ENCODE assay signal across 23 mouse cellular contexts in the genomic region with DNA sequence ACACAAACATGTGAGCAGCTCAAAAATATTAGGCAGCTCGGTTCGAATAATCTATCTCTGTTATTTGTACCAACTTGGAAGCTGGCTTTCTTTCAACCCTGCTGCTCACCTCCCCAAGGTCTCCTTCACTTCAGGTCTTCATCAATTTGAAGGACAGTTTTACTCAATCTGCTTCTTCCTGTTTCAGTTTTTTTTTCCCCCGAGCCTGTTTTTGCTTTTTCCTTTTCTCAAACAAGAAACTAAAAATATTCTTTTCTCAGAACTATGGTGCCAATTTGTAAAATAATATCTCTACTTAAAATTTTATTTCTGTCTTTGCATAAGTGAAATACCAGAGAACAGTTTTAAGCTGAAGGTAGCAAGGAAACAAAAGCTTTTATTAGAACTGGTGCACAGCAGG.
"Had no signal": no experiment of that assay in that cellular context is flagged by ENCODE, and none has a peak within 500 bp of the region (broad histone marks: within the 10 kb centered on the region; RNA-seq: fewer than 3 reads in every experiment).

No protein-coding gene starts in this region.

- H3K9ac ChIP-seq: heart, embryonic 13.5 days; heart, embryonic 15.5 days; hindbrain, embryonic 13.5 days; hindbrain, embryonic 15.5 days; kidney, embryonic 15.5 days; limb, embryonic 13.5 days; limb, embryonic 15.5 days; liver, embryonic 12.5 days had no signal

- H3K27ac ChIP-seq: heart, adult 2 months; heart, embryonic 13.5 days; heart, embryonic 15.5 days; hindbrain, embryonic 13.5 days; hindbrain, embryonic 15.5 days; hindbrain, postnatal 0 days; kidney, embryonic 15.5 days; kidney, postnatal 0 days; limb, embryonic 13.5 days; limb, embryonic 15.5 days; liver, embryonic 12.5 days had no signal

- H3K4me3 ChIP-seq: heart, adult 2 months; heart, embryonic 13.5 days; heart, embryonic 15.5 days; hindbrain, embryonic 13.5 days; hindbrain, embryonic 15.5 days; kidney, embryonic 15.5 days; limb, embryonic 13.5 days; limb, embryonic 15.5 days; liver, embryonic 12.5 days had no signal

- H3K36me3 ChIP-seq: heart, embryonic 13.5 days; heart, embryonic 15.5 days; hindbrain, embryonic 13.5 days; hindbrain, embryonic 15.5 days; kidney, embryonic 15.5 days; limb, embryonic 13.5 days; limb, embryonic 15.5 days; liver, embryonic 12.5 days had no signal

- H3K27me3 ChIP-seq: heart, embryonic 13.5 days; heart, embryonic 15.5 days; hindbrain, embryonic 13.5 days; hindbrain, embryonic 15.5 days; kidney, embryonic 15.5 days; limb, embryonic 13.5 days; limb, embryonic 15.5 days; liver, embryonic 12.5 days had no signal

- DNase-seq: gastrocnemius, postnatal 14 days; gastrocnemius, postnatal 36 days; heart, adult 2 months; heart, postnatal 14 days; heart, postnatal 36 days; kidney, adult 11 months; kidney, adult 2 months; kidney, adult 9 months; kidney, postnatal 14 days; kidney, postnatal 36 days; layer of hippocampus, adult 9-11 months; layer of hippocampus, postnatal 36 days had no signal

- H3K4me2 ChIP-seq: heart, embryonic 11.5 days; heart, embryonic 13.5 days; heart, embryonic 15.5 days; hindbrain, embryonic 13.5 days; hindbrain, embryonic 15.5 days; kidney, embryonic 15.5 days; limb, embryonic 13.5 days; limb, embryonic 15.5 days; liver, embryonic 12.5 days had no signal

- H3K4me1 ChIP-seq: heart, embryonic 13.5 days; heart, embryonic 15.5 days; hindbrain, embryonic 13.5 days; hindbrain, embryonic 15.5 days; kidney, embryonic 15.5 days; limb, embryonic 13.5 days; limb, embryonic 15.5 days; liver, embryonic 12.5 days had no signal

- H3K9me3 ChIP-seq: heart, embryonic 13.5 days; heart, embryonic 15.5 days; hindbrain, embryonic 13.5 days; hindbrain, embryonic 15.5 days; kidney, embryonic 15.5 days; limb, embryonic 13.5 days; limb, embryonic 15.5 days; liver, embryonic 12.5 days had no signal
